Mouse (Mus musculus): ENCODE results near the gene Olfr692. TPM values are rescaled to one million over a fixed set of nuclear protein-coding genes. Genes with fewer than 3 reads are reported as not detected.

Gene Olfr692
- total RNA-seq, 1 experiment from 2014 or later = not detected

DNA sequence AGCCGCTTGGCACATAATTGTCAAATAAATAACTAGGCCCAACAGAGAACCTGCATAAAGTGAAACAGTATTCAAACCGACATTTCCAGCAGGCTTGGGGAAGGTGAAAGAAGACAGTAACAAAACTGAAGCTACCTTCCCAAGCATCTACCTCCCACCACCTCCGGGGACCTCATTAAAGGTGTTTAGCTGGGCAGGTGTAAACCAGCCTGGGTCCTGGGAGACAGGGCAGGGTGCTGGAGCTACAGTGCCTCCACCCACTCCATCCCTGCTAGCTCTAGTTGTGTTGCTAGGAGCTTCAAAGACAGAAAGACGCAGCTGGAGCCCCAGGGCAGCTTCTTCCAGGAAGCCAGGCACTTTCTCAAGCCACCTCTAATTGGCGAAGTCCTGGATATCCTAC is 36.2 kb downstream of the Olfr692 start, which contains the start of gene Cnga4:
Gene Cnga4, plus strand, starts transcription at position 301 of the 400 bp plus-strand sequence.
- DNase-seq = no peak

DNA sequence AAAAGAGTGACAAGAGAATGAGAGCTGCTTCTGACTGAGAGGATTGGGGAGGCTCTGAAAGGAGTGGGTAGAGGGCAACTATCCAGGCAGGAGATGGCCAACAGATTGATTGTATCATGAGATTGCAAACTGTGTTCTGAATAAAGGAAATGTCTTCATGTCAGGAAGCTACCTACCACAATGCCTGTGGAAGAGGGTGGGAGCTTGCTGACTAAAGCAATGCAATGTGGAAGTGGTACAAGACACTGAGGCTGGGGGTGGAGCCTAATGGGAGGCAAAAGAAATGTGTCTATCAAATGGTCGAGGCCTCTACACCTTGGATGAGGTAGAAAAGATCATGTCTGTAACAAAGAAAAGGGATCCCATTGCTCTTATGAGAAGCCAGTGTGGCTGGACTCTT is 38.3 kb downstream of the Olfr692 start:
- DNase-seq = no peak

DNA sequence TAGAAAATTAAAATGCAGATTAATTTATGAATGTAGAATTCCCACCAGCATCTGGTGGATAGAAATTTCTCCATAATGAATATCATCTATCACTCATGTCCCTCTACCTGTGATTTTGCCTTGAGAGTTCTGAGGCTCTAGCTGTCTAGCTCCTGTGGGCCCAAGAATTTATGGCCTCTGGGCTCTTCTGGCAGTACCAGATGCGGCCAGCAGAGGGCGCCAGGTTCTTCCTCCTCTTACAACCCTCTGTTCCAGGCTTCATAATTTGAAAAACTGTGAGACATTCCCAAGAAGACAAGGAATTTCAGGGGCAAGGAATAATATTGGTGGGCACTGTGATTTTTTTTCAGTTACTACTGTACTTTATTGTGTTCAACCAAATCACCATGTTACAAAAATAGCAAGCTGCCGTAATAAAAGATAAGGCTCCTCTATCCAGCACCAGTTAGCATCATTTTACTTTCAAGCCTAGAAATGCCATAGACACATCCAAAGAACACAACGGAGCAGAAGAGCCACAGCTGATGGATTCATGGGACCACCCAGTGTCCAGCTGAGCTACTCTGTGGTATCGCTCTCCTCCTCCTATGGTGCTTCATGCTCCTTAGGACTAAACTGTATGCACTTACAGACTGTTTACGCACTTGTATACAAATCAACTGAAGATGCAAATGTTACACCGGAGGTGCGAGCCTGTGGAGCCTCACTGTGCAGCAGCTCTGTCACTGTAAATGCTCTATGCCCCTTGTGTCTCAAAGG is 44.0 kb downstream of the Olfr692 start:
- DNase-seq = peak; percentile 83

DNA sequence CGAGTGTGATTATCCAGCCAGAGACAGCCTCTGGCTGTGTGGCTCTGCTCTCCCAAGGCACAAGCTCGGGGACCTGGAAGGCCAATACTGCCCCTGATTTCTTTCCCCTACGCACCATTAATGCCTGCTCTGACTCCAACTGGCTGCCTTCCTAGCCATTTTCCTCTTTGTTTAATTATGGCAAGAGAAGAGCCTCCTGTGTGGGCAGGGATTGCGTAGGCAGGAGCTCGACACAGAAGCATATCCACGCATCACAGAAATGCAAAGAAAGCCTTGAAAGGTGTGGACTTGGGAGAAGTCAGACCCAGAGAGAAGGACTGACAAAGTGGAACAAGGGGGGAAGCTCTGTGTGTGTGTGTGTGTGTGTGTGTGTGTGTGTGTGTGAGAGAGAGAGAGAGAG is 46.4 kb downstream of the Olfr692 start:
- DNase-seq = no peak

DNA sequence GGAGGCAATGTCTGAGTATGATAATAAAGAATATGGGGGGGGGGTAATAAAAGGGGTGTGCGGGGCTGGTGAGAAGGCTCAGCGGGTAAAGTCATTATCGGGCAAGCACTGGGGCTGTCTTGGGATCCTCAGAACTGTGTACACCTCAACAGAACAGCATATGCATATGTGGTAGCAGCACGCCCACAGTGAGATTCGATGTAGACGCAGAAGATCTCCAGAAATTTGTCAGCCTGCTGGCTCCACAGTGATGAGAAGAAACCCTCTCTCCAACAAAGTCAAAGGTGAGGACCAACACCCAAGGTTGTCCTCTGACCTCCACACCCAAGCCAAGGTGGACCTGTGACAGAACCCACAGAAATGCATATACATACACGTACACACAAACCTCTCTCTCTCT is 48.5 kb downstream of the Olfr692 start:
- no peak for DNase-seq

DNA sequence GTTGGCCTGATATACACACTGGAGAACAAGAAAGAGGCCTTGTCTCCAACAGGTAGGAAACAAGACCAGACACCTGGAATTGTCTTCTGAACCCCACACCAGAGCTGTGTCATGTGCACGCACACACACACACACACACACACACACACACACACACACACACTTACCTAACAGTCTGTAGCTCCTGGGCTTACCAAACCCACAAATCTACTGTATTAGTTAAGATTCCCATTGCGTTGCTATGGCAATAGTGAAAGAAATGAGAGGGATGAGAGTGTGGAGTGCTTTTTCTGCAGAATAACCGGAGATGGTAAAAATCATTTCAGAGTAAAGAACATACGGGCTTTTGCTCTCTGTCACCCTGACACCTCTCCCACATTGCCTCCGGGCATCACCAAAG is 50.1 kb downstream of the Olfr692 start:
- DNase-seq = no peak

Other genes starting within 250 kb of the Olfr692 start
- gene Olfr683, start 221.2 kb upstream of the Olfr692 start, total RNA-seq (2021) = not detected in 2 replicates
- not detected in 2 replicates for gene Olfr684, start 204.6 kb upstream of the Olfr692 start, total RNA-seq (2021)
- not detected in 2 replicates for gene Olfr685, start 182.2 kb upstream of the Olfr692 start, total RNA-seq (2021)
- not detected in 2 replicates for gene Olfr686, start 160.7 kb upstream of the Olfr692 start, total RNA-seq (2021)
- not detected in 2 replicates for gene Olfr688, start 80.1 kb upstream of the Olfr692 start, total RNA-seq (2021)
- gene Olfr689, start 57.1 kb upstream of the Olfr692 start, total RNA-seq (2021) = not detected in 2 replicates
- gene Olfr690, start 34.1 kb upstream of the Olfr692 start, total RNA-seq (2021) = not detected in 2 replicates
- not detected in 2 replicates for gene Olfr691, start 26.0 kb upstream of the Olfr692 start, total RNA-seq (2021)
- gene Gm5901, start 6.8 kb downstream of the Olfr692 start, total RNA-seq (2021) = not detected in 2 replicates
- gene Fam160a2, start 31.8 kb downstream of the Olfr692 start, total RNA-seq (2021) = 23.5 and 26.0 TPM in 2 replicates
- not detected in 2 replicates for gene Cnga4, start 36.3 kb downstream of the Olfr692 start, total RNA-seq (2021)
- not detected in 2 replicates for gene Cckbr, start 57.5 kb downstream of the Olfr692 start, total RNA-seq (2021)
- gene Cavin3, start 114.1 kb downstream of the Olfr692 start, total RNA-seq (2021) = 62.7 and 66.2 TPM in 2 replicates
- gene Smpd1, start 186.1 kb downstream of the Olfr692 start, total RNA-seq (2021) = 61.5 and 76.3 TPM in 2 replicates
- gene Apbb1, start 213.4 kb downstream of the Olfr692 start, total RNA-seq (2021) = 14.1 and 19.4 TPM in 2 replicates
- 31.2 and 508 TPM in 2 replicates for gene Hpx, start 231.9 kb downstream of the Olfr692 start, total RNA-seq (2021)

Measured in adrenal gland, postnatal 14 days (tissue).